Mouse (Mus musculus) liver, adult 2 months (tissue): Measurements from ENCODE around the gene Bhlhe40. TPM values are rescaled to one million over a fixed set of nuclear protein-coding genes. Genes with fewer than 3 reads are reported as not detected.

ENCODE experiments used
- DNase-seq: peaks from one replicate; pipeline ENCODE4 v3.0.0-alpha.2; 2011; ENCODE audit warnings: low read depth, low spot score; ENCODE audit errors: extremely low read depth
- H3K27ac ChIP-seq: fragments of 200-500 bp; replicated peaks from 2 replicates; pipeline ENCODE4 v1.5.1; 2012; ENCODE audit warnings: low read depth, mild to moderate bottlenecking, control low read depth, inconsistent platforms, low read length; ENCODE audit not compliant: insufficient read depth
- H3K27me3 ChIP-seq: fragments of 200-500 bp; 2 replicates; pipeline ENCODE4 v1.6.1; 2012; ENCODE audit warnings: mild to moderate bottlenecking, moderate library complexity, low read length, inconsistent platforms; ENCODE audit not compliant: control insufficient read depth, insufficient read depth
- H3K36me3 ChIP-seq: fragments of 200-500 bp; 2 replicates; pipeline ENCODE4 v1.6.1; 2012; ENCODE audit warnings: low read length, inconsistent platforms; ENCODE audit not compliant: control insufficient read depth, insufficient read depth
- H3K4me1 ChIP-seq: fragments of 200-500 bp; 2 replicates; pipeline ENCODE4 v1.6.1; 2011; ENCODE audit warnings: low read length; ENCODE audit not compliant: control insufficient read depth, insufficient read depth
- H3K4me3 ChIP-seq: fragments of 200-500 bp; 2 replicates; pipeline ENCODE4 v1.5.1; 2011; ENCODE audit warnings: low read depth, mild to moderate bottlenecking, control low read depth, low read length, moderate library complexity; ENCODE audit not compliant: insufficient read depth
- H3K79me2 ChIP-seq: fragments of 200-500 bp; 2 replicates; pipeline ENCODE4 v1.6.1; 2012; ENCODE audit warnings: inconsistent platforms, mild to moderate bottlenecking, low read length, moderate library complexity; ENCODE audit not compliant: control insufficient read depth, insufficient read depth
- H3K9ac ChIP-seq: fragments of 200-500 bp; 2 replicates; pipeline ENCODE4 v1.6.1; 2012; ENCODE audit warnings: low read depth, mild to moderate bottlenecking, control low read depth, inconsistent platforms, low read length
- CTCF ChIP-seq: fragments of 200-500 bp; IDR thresholded peaks from 2 replicates; pipeline ENCODE4 v1.5.1; 2011; ENCODE audit warnings: low read depth, low read length, control low read depth
- POLR2A ChIP-seq: fragments of 200-500 bp; IDR thresholded peaks from 2 replicates; pipeline ENCODE4 v1.6.1; 2011; ENCODE audit warnings: low read length, control low read depth; ENCODE audit not compliant: insufficient read depth; ENCODE audit errors: extremely low read depth
- WGBS: fragments of 180-500 bp; shearing (Covaris S2); methylation state at CpG from one replicate; pipeline ENCODE4 v1.1.7; 2018; 5-methylcytosine and 5-hydroxymethylcytosine counted together
- polyA plus RNA-seq: library from polyadenylated mRNA; depleted of rRNA; stranded (reverse); fragments of >200 nt; gene quantifications from 2 replicates; pipeline ENCODE4 v1.2.3, GENCODE M21; 2012
- total RNA-seq: library from RNA; depleted of rRNA; stranded (reverse); fragments of >200 nt; gene quantifications from 2 replicates; pipeline ENCODE4 v1.2.3, GENCODE M21; 2014

The Bhlhe40 gene
- total and polyA plus RNA-seq, 2 experiments, result 17.4 to 33.0 TPM

- Histone ChIP-seq H3K79me2 (no peaks in the 10 kb centered on the region), H3K4me3 (no peak overlapping the region), H3K4me1 (peaks cover 2% of the 10 kb centered on the region), H3K27ac (no peak overlapping the region), H3K36me3 (no peaks in the 10 kb centered on the region), H3K27me3 (no peaks in the 10 kb centered on the region), H3K9ac (no peak overlapping the region)
- no peak for DNase-seq
- no peak for TF ChIP-seq POLR2A
- TF ChIP-seq CTCF, result no peak
- 94% methylated on average over 7 of the region's 7 CpGs for WGBS
Measured at GRCm38 (mm10) chr6:108680503-108680902, 20.1 kb downstream of the Bhlhe40 start.

- Histone ChIP-seq H3K27me3 (no peaks in the 10 kb centered on the region), H3K36me3 (no peaks in the 10 kb centered on the region), H3K4me3 (no peak overlapping the region), H3K27ac (no peak overlapping the region), H3K9ac (no peak overlapping the region), H3K4me1 (peaks cover 2% of the 10 kb centered on the region), H3K79me2 (no peaks in the 10 kb centered on the region)
- TF ChIP-seq CTCF (no peak), POLR2A (no peak)
- WGBS, result 82% methylated on average over 4 of the region's 4 CpGs
- no peak for DNase-seq
Measured at GRCm38 (mm10) chr6:108681084-108681483, 20.7 kb downstream of the Bhlhe40 start.

- Histone ChIP-seq H3K79me2 (no peaks in the 10 kb centered on the region), H3K27ac (peak overlapping the region; percentile 25; the same call in 1 of the 2 replicates)
- 19% methylated on average over 1 of the region's 1 CpGs for WGBS
Measured at GRCm38 (mm10) chr6:108683140-108683539, 22.7 kb downstream of the Bhlhe40 start.

GRCm38 (mm10) chr6:108684430-108684829 lies 24.0 kb downstream of the Bhlhe40 start:
- H3K4me3 ChIP-seq, result no peak overlapping the region
- no peak overlapping the region for H3K27ac ChIP-seq
- no peak for DNase-seq
- H3K36me3 ChIP-seq, result no peaks in the 10 kb centered on the region
- H3K27me3 ChIP-seq, result no peaks in the 10 kb centered on the region
- 84% methylated on average over 5 of the region's 5 CpGs for WGBS
- H3K79me2 ChIP-seq, result no peaks in the 10 kb centered on the region
- H3K9ac ChIP-seq, result no peak overlapping the region
- TF ChIP-seq CTCF (no peak), POLR2A (no peak)
- H3K4me1 ChIP-seq, result peaks cover 2% of the 10 kb centered on the region

More at GRCm38 (mm10) chr6:108683140-108683539, 22.7 kb downstream of the Bhlhe40 start:
- Histone ChIP-seq H3K27me3 (no peaks in the 10 kb centered on the region), H3K4me1 (peaks cover 2% of the 10 kb centered on the region), H3K36me3 (no peaks in the 10 kb centered on the region), H3K9ac (no peak overlapping the region), H3K4me3 (no peak overlapping the region)
- TF ChIP-seq CTCF (no peak), POLR2A (no peak)
- peak; percentile 91 for DNase-seq

GRCm38 (mm10) chr6:108685758-108686355 lies 25.4 kb downstream of the Bhlhe40 start:
- TF ChIP-seq CTCF (no peak), POLR2A (no peak)
- H3K9ac ChIP-seq, result no peak overlapping the region

GRCm38 (mm10) chr6:108686930-108687329 lies 26.5 kb downstream of the Bhlhe40 start:
- no peak for DNase-seq
- Histone ChIP-seq H3K9ac (no peak overlapping the region), H3K36me3 (no peaks in the 10 kb centered on the region), H3K4me3 (no peak overlapping the region), H3K4me1 (peaks cover 2% of the 10 kb centered on the region), H3K27me3 (no peaks in the 10 kb centered on the region), H3K79me2 (no peaks in the 10 kb centered on the region), H3K27ac (no peak overlapping the region)
- TF ChIP-seq POLR2A, result no peak
- TF ChIP-seq CTCF, result no peak
- WGBS, result 85% methylated on average over 3 of the region's 3 CpGs

More at GRCm38 (mm10) chr6:108685758-108686355, 25.4 kb downstream of the Bhlhe40 start:
- Histone ChIP-seq H3K27ac (no peak overlapping the region), H3K36me3 (no peaks in the 10 kb centered on the region), H3K4me1 (peaks cover 2% of the 10 kb centered on the region), H3K79me2 (no peaks in the 10 kb centered on the region), H3K4me3 (no peak overlapping the region), H3K27me3 (no peaks in the 10 kb centered on the region)
- WGBS, result 90% methylated on average over 9 of the region's 9 CpGs
- no peak for DNase-seq
